Mouse (Mus musculus): ENCODE results near the gene Prl6a1.

The Prl6a1 gene

DNA sequence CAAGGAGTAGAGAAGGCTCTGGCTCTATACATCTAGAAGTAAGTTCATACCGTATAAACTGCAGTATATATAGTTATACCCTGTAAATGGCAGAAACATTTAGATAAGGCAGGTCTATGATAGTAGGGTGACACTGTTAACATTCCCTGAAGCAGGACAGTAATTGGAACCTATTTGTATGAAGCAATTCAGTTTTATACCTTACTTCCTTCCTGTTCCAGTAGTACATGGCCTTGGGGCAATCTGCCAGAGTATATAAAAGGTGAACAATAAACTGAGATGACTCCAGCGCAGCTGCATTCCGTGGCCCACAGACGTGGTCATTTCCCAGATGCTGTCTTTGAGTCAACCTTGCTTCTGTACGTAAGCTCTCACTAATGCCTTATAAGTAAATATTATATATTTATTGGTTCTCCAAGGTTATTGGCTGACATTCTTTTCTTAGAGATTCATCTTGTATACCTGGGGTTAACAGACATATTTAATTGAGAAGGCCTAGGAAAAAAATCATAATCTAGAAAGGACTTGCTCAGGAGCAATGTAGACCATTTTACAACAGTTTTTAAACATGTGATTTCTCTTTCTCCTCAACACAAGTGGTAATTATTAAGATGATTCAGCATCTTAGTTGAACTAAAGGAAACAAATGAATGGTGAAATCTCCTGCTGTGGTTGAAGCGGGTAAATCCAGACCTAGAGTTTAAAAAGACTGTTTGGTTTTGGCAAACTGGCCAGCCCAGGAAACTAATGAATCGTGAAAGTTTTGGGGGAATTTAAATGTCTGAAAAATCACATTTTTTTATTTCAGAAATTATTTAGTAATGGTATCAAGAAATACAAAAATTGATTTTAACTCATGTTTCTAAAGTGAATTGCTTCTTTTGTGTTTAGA is at the start of gene Prl6a1:
Gene Prl6a1 (plus strand): TSS at position 294 of the 892 bp plus-strand sequence.
- no peak for DNase-seq (ENCODE audit: low spot score)

DNA sequence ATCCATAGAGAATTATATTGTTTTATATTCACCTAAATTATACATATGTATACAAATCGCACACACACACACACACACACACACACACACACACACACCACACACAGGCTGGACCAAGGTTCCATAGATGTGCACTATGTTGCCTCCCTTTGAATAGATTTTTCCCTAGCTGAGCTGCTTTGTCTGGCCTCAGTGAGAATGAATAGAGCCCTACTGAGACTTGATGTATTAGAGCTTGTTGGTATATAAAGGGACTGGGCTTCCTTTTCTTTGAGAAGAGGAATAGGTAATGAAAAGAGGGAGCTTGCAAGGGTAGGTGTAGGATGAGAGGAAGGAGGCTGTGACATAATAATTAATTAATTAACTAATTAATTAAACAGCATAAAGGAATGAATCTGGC is 22.6 kb downstream of the Prl6a1 start:
- DNase-seq (ENCODE audit: low spot score): no peak

DNA sequence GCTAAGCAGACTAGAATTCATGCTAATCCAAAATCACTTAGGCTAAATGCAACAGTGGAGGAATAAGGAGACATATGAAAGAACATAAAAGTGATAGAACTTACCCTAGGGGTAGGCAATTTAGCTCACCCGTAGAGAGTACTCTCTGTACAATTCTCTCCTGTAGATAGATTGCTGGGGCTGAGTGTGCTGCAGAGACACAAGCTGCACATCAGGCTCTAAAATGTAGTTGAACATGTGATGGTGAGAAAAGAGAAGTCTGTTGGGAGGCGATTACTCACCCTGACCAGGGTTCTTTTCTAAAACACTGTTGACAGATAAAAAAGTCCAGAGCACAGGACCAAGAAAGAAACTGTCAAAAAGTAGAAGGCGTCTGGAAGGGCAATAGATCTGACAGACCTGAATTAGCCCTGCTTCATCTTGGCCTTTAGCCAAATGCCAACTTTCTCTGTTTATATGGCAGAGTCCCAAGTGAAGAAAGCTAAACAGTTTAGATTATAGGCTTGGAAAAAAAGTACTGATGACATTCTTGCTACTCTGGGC is 30.4 kb downstream of the Prl6a1 start:
- no peak for DNase-seq (ENCODE audit: low spot score)

- no peak for DNase-seq (ENCODE audit: low spot score)
These were observed 32.9 kb downstream of the Prl6a1 start, which contains the start of gene Prl8a2 for GRCm38 (mm10) chr13:27345373-27345772. TSS of gene Prl8a2 (plus strand) at chr13:27345673.
